Mouse (Mus musculus): ENCODE results near the gene Ptprf.
A peak's percentile ranks its signal among the peaks of the same experiment; 100 is the strongest.

The Ptprf gene

GRCm38 (mm10) chr4:118291231-118291630, at the start of gene Ptprf:
TSS of gene Ptprf (minus strand) at chr4:118291405.
- DNase-seq (ENCODE audit: low read depth) = no peak

DNA sequence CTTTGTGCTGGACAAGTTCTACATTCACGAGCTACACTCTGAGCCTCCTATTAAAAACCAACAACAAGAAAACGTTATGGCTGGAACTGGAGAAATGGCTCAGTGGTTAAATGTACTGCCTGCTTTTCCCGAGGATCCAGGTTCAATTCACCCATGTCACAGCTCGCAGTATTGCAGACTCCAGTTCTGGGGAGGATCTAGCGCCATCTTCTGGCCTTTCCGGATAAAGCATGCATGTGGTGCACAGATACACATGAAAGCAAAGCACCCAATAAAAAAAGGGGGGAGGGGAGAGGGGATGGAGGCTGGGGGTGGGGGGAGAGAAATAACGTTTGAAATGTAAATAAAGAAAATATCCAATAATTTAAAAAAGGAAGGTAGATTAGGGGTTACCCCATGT, 45.5 kb upstream of the Ptprf start:
- peak; percentile 44 for DNase-seq (ENCODE audit: low read depth)

GRCm38 (mm10) chr4:118335991-118336390, 44.8 kb upstream of the Ptprf start:
- DNase-seq (ENCODE audit: low read depth) = no peak

- DNase-seq (ENCODE audit: low read depth) = no peak
Observed at GRCm38 (mm10) chr4:118331777-118332176, 40.6 kb upstream of the Ptprf start.

- no peak for DNase-seq (ENCODE audit: low read depth)
Observed at GRCm38 (mm10) chr4:118326476-118326875, 35.3 kb upstream of the Ptprf start.

GRCm38 (mm10) chr4:118320636-118321035, 29.4 kb upstream of the Ptprf start:
- no peak for DNase-seq (ENCODE audit: low read depth)

- no peak for DNase-seq (ENCODE audit: low read depth)
Observed at GRCm38 (mm10) chr4:118319706-118320344, 28.6 kb upstream of the Ptprf start.

GRCm38 (mm10) chr4:118316662-118317061, 25.5 kb upstream of the Ptprf start:
- DNase-seq (ENCODE audit: low read depth) = no peak

- DNase-seq (ENCODE audit: low read depth) = no peak
Observed at GRCm38 (mm10) chr4:118315286-118315685, 24.1 kb upstream of the Ptprf start.

DNA sequence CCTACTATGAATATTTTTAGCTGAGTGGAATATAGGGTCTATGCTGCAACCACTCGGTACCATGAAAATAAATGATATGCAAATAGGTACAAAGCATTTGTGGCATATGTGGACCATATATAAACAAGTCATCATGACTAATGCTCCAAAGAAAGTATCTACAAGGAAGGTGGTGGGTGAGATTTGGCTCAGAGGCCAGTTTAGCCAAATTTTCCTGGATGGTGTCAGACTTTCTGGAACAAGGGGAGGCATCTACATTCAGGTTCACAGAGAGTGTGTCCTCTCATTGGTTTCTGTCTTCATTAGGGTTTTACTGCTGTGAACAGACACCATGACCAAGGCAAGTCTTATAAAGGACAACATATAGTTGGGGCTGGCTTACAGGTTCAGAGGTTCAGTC, 19.3 kb upstream of the Ptprf start:
- DNase-seq (ENCODE audit: low read depth) = no peak

- no peak for DNase-seq (ENCODE audit: low read depth)
Observed at GRCm38 (mm10) chr4:118307533-118308263, 16.5 kb upstream of the Ptprf start.

DNA sequence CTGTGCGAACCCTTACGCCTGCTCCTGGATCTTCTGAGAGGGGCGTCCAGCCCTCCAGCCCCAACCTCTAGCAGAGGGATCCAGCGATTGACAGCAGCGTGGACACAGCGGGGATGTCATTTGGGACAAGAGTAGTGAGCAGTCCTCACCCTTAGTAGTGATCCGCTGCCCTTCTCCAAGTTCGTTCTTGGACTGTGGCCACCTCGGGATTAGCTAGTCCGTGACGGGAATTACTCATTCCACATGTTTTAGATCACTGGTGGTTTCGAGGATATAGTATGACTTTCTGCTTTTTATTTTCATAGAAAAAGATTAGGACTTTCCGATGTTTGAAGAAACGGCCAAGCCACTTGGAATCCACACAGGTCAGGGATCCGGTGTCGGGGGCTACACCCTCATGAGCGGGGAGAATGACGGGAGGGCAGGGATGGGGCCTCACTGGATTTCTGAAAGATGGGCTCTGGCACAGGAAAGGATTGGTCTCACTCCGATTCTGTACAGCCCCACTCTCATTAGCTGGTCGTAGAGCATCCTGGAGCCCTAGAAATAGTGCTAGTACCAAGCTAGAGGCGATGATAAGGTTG, 15.0 kb upstream of the Ptprf start:
- DNase-seq (ENCODE audit: low read depth) = no peak

- DNase-seq (ENCODE audit: low read depth) = no peak
Observed at GRCm38 (mm10) chr4:118304984-118305383, 13.8 kb upstream of the Ptprf start.

GRCm38 (mm10) chr4:118297844-118298243, 6.6 kb upstream of the Ptprf start:
- DNase-seq (ENCODE audit: low read depth) = no peak

DNA sequence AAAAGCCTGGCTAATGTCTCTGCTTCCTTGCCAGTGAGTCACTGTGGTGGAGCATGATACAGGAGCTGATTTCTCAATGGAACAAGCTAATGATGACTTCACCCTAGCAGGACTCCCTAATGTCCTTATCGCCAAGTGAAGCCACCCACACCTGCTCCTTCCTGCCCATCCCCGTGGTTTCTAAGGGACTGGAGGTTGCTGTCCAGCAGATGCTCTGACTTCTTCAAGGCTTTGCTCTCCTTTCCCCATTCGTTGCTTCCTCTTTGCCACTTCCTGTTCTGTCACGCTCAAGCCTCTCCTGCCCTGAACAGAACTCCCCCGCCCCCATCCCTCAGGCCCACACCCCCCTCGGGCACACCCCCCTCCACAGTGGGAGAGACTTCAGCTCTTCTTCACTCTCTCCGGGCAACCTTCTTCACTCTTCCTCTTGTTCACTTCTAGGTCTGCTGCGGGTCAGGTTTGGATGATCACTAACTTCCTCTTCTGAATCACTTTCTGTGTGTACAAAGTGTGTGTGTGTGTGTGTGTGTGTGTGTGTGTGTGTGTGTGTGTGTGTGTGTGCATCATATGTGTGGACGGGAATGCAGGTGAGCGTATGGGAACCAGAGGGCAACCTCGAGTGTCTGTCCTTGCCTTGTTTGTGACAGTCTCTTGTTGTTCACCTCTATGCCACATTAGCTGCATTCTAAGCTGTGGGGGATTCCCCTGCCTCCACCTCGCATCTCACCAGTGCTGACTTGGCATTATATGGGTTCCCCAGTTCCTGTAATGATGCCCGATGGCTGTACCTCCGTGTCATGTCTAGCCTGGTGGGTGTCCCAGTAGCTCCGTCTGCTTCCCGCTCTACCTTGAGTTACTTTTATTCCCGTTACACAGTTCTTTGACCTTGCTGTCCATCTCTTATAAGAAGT, 4.7 kb upstream of the Ptprf start:
- peak; percentile 49 for DNase-seq (ENCODE audit: low read depth)

DNA sequence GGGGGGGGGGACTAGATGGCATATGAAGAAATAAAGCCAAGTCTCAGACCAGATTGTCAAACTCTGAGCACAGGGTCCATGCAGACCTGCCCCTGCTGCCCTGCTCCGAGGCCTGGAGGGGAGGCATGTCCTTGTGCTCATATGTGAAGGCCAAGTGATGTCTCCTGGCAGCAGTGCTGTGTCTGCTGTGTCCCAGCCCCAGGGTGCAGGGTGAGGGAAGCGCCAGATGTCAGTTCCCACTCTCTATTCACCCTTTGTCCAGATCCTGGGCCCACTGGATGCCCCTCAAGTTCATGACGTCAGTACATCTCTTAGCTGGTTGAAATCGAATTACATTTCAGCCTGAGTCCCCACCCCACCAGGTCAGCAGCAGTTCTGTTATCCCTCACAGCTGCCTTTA, 3.6 kb upstream of the Ptprf start:
- DNase-seq (ENCODE audit: low read depth) = no peak

GRCm38 (mm10) chr4:118292741-118293306, 1.6 kb upstream of the Ptprf start:
- DNase-seq (ENCODE audit: low read depth) = peak; percentile 73

- no peak for DNase-seq (ENCODE audit: low read depth)
Observed at GRCm38 (mm10) chr4:118290416-118291030, 682 bp downstream of the Ptprf start.

- no peak for DNase-seq (ENCODE audit: low read depth)
Observed at GRCm38 (mm10) chr4:118289960-118290415, 1.2 kb downstream of the Ptprf start.

- DNase-seq (ENCODE audit: low read depth) = no peak
Observed at GRCm38 (mm10) chr4:118289266-118289665, 1.9 kb downstream of the Ptprf start.

DNA sequence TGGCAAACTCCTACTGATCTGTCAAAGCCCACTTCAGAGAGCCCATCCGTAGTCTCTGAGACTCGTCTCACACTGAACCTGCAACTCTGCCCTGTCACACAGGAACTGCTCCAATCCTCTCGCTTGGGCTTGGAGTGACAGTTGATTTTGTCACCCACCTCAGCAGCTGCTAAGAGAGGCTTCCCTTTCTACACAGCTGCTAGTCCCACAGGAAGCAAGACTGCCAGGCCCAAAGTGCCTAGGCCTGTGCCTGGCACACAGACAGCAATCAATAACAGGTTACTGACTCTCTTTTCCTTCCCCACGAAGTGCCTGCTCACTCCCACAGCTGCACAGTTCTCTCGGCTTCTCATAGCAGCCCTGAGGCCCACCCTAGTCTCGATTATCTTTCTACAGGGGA, 2.7 kb downstream of the Ptprf start:
- no peak for DNase-seq (ENCODE audit: low read depth)
